Mouse (Mus musculus) liver, embryonic 16.5 days (tissue): Measurements from ENCODE around the gene Slco2b1. TPM values are rescaled to one million over a fixed set of nuclear protein-coding genes. Genes with fewer than 3 reads are reported as not detected.
A peak's percentile ranks its signal among the peaks of the same experiment; 100 is the strongest.

Experiments used
- ATAC-seq: fragments of 200-750 bp; cut with Nextera tagmentation; 2 replicates; pipeline ENCODE4 v1.8.0; 2017; ENCODE audit warnings: low read depth, mild to moderate bottlenecking, moderate number of reproducible peaks, moderate library complexity
- H3K27ac ChIP-seq: fragments of 300-500 bp; sonication (generic); 2 replicates; pipeline ENCODE4 v1.5.1; 2014; ENCODE audit warnings: mild to moderate bottlenecking, low read length
- H3K27me3 ChIP-seq: fragments of 300-500 bp; sonication (generic); 2 replicates; pipeline ENCODE4 v1.6.1; 2014; ENCODE audit warnings: low read depth, low read length, mixed read lengths; ENCODE audit not compliant: control insufficient read depth, insufficient read depth
- H3K36me3 ChIP-seq: fragments of 300-500 bp; sonication (generic); 2 replicates; pipeline ENCODE4 v1.6.1; 2014; ENCODE audit warnings: mild to moderate bottlenecking; ENCODE audit not compliant: control insufficient read depth, insufficient read depth
- H3K4me1 ChIP-seq: fragments of 300-500 bp; sonication (generic); 2 replicates; pipeline ENCODE4 v1.6.1; 2014; ENCODE audit warnings: low read depth, low read length, mixed read lengths; ENCODE audit not compliant: control insufficient read depth
- H3K4me2 ChIP-seq: fragments of 300-500 bp; sonication (generic); 2 replicates; pipeline ENCODE4 v1.6.1; 2014; ENCODE audit warnings: low read depth, low read length, mixed read lengths
- H3K4me3 ChIP-seq: fragments of 300-500 bp; sonication (generic); 2 replicates; pipeline ENCODE4 v1.5.1; 2014; ENCODE audit warnings: low read depth, mild to moderate bottlenecking, low read length
- H3K9ac ChIP-seq: fragments of 300-500 bp; sonication (generic); 2 replicates; pipeline ENCODE4 v1.6.1; 2014; ENCODE audit warnings: low read depth, low read length
- H3K9me3 ChIP-seq: fragments of 300-500 bp; sonication (generic); replicated peaks from 2 replicates; pipeline ENCODE4 v1.6.1; 2016; ENCODE audit warnings: low read length; ENCODE audit not compliant: control insufficient read depth
- WGBS: fragments of 180-500 bp; shearing (Covaris S2); extraction: QIAGEN DNeasy Blood & Tissue Kit; methylation state at CpG from one replicate; pipeline ENCODE4 v1.1.7; 2014; ENCODE audit not compliant: insufficient replicate concordance; 5-methylcytosine and 5-hydroxymethylcytosine counted together
- polyA plus RNA-seq: library from polyadenylated mRNA; unstranded; fragments of >200 nt; fragmentation: Nextera tagmentation; extraction: Ambion mirVana; gene quantifications from 2 replicates; pipeline ENCODE4 v1.2.1, GENCODE M21; 2015

Slco2b1 gene
- polyA plus RNA-seq, 1 experiment from 2014 or later: 0.58 TPM

DNA sequence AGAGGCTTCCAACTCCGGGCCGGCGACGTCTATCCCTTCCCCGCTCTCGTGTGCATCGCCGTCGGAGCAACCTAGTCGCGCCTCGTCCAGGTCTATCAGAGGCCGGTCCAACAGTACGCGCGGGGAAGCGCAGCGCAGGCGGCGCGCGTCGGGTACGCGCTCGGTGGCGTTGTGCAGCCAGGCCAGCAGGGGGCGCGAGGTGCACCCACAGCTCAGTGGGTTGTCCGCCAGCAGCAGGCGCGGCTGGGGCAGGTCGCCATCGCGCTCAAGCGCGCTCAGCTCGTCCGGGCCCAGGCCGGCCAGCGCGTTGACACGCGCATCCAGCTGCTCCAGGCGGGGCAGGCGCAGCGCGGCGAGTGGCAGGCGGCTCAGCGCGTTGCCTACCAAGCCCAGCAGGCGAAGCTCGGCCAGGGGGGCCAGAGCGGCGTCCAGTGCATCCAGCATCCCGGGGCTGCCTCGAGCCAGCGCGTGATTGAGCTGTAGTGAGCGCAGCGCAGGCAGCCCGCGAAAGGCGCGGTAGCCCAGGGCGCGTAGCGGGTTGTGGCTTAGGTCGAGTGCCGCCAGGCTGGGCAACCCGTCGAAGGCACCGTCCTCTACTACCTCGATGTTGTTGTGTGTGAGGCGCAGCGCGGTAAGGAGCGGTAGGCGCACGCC is 85.3 kb downstream of the Slco2b1 start:
- peak overlapping the region; percentile 62 for H3K4me2 ChIP-seq

DNA sequence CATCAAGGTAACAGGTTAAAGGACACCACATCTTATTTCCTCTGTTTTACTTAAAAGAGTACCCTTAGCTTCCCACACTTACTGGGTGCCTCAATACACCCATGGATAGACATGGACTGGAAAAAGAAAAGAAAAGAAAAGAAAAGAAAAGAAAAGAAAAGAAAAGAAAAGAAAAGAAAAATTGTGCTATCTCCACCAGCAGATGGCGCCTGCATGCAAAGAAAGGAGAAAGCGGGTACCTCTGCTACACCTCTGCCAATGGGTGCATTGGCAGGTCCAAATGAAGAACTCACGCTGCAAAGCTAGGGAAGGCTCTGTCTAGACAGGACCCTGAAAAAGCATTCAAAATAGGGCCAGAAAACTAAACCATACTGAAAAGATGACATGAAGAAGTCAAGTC is 92.3 kb downstream of the Slco2b1 start:
- ATAC-seq: no peak
- Histone ChIP-seq H3K27me3 (peaks cover 22% of the 10 kb centered on the region), H3K4me2 (no peak overlapping the region), H3K4me3 (no peak overlapping the region), H3K9ac (no peak overlapping the region), H3K9me3 (no peaks in the 10 kb centered on the region), H3K27ac (no peak overlapping the region), H3K36me3 (no peaks in the 10 kb centered on the region), H3K4me1 (no peaks in the 10 kb centered on the region)
- WGBS: 4% methylated on average over 3 of the region's 3 CpGs

More for the DNA sequence above, 85.3 kb downstream of the Slco2b1 start:
- Histone ChIP-seq H3K9me3 (no peaks in the 10 kb centered on the region), H3K36me3 (no peaks in the 10 kb centered on the region), H3K9ac (no peak overlapping the region), H3K27me3 (peaks cover 74% of the 10 kb centered on the region), H3K4me1 (peaks cover 13% of the 10 kb centered on the region), H3K4me3 (peak overlapping the region; percentile 53), H3K27ac (no peak overlapping the region)
- ATAC-seq: peak; percentile 73
- under 1% methylated on average over 80 of the region's 81 CpGs for WGBS

DNA sequence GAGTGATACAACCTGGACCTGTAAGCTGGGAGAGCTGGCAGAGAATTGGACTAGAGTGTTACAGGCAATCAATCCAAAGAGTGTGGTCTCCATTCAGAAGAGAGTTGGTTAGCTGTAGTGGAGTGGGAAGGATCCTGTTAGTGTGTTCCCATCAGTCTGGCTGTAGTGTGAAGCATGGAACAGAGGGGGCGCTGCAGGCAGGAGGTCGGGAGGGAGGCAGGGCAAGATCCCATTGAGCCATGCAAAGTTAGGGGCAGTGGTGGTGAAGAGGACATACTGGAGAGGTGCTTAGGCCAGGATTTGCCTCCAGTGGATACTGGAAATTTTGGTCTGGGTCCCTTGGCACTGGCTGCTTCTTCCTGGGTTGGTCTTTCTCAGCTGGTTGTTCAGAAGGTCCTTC is 92.9 kb downstream of the Slco2b1 start:
- Histone ChIP-seq H3K4me1 (no peaks in the 10 kb centered on the region), H3K36me3 (no peaks in the 10 kb centered on the region), H3K27ac (no peak overlapping the region), H3K27me3 (peaks cover 16% of the 10 kb centered on the region), H3K4me3 (no peak overlapping the region), H3K9ac (no peak overlapping the region), H3K4me2 (no peak overlapping the region), H3K9me3 (no peaks in the 10 kb centered on the region)
- ATAC-seq: no peak
- WGBS: 61% methylated on average over 2 of the region's 2 CpGs

Other genes with a start within 250 kb of the Slco2b1 start
- 0.15 TPM in 1 of 2 replicates, not detected in the other for gene Klhl35, start 245.3 kb downstream of the Slco2b1 start, polyA plus RNA-seq
- gene Rps3, start 227.6 kb downstream of the Slco2b1 start, polyA plus RNA-seq: 400 and 448 TPM in 2 replicates
- 92.8 and 95.7 TPM in 2 replicates for gene Arrb1, start 175.9 kb downstream of the Slco2b1 start, polyA plus RNA-seq
- 0.39 and 0.47 TPM in 2 replicates for gene Tpbgl, start 84.2 kb downstream of the Slco2b1 start, polyA plus RNA-seq
- not detected in 2 replicates for gene Olfr520, start 18.9 kb upstream of the Slco2b1 start, polyA plus RNA-seq
- gene Olfr521, start 52.2 kb upstream of the Slco2b1 start, polyA plus RNA-seq: not detected in 2 replicates
- 5.1 and 5.2 TPM in 2 replicates for gene Neu3, start 117.1 kb upstream of the Slco2b1 start, polyA plus RNA-seq
- gene Xrra1, start 147.8 kb upstream of the Slco2b1 start, polyA plus RNA-seq: not detected in 2 replicates
- 189 and 192 TPM in 2 replicates for gene Spcs2, start 152.1 kb upstream of the Slco2b1 start, polyA plus RNA-seq